Mouse (Mus musculus) forebrain, embryonic 16.5 days (tissue): ENCODE data around the gene Anp32a. TPM values are rescaled to one million over a fixed set of nuclear protein-coding genes. Genes with fewer than 3 reads are reported as not detected.

ENCODE experiments used
- ATAC-seq: fragments of 200-750 bp; cut with Nextera tagmentation; 2 replicates; pipeline ENCODE4 v1.8.0; 2017; ENCODE audit warnings: mild to moderate bottlenecking, moderate library complexity
- H3K27ac ChIP-seq: fragments of 300-500 bp; sonication (generic); 2 replicates; pipeline ENCODE4 v1.5.1; 2014; ENCODE audit warnings: low read length, control low read depth
- H3K27me3 ChIP-seq: fragments of 300-500 bp; sonication (generic); replicated peaks from 2 replicates; pipeline ENCODE4 v1.6.1; 2014; ENCODE audit warnings: low read length; ENCODE audit not compliant: control insufficient read depth, insufficient read depth
- H3K36me3 ChIP-seq: fragments of 300-500 bp; sonication (generic); 2 replicates; pipeline ENCODE4 v1.6.1; 2014; ENCODE audit not compliant: control insufficient read depth, insufficient read depth
- H3K4me1 ChIP-seq: fragments of 300-500 bp; sonication (generic); replicated peaks from 2 replicates; pipeline ENCODE4 v1.6.1; 2014; ENCODE audit warnings: low read length; ENCODE audit not compliant: control insufficient read depth, insufficient read depth
- H3K4me2 ChIP-seq: fragments of 300-500 bp; sonication (generic); 2 replicates; pipeline ENCODE4 v1.6.1; 2014; ENCODE audit warnings: mild to moderate bottlenecking, low read length, control low read depth
- H3K4me3 ChIP-seq: fragments of 300-500 bp; sonication (generic); replicated peaks from 2 replicates; pipeline ENCODE4 v1.5.1; 2014; ENCODE audit warnings: mild to moderate bottlenecking, low read length, control low read depth
- H3K9ac ChIP-seq: fragments of 300-500 bp; sonication (generic); replicated peaks from 2 replicates; pipeline ENCODE4 v1.6.1; 2014; ENCODE audit warnings: low read depth, low read length, control low read depth
- H3K9me3 ChIP-seq: fragments of 300-500 bp; sonication (generic); 2 replicates; pipeline ENCODE4 v1.6.1; 2016; ENCODE audit warnings: low read length; ENCODE audit not compliant: control insufficient read depth
- WGBS: fragments of 180-500 bp; shearing (Covaris S2); extraction: QIAGEN DNeasy Blood & Tissue Kit; methylation state at CpG from one replicate; pipeline ENCODE4 v1.1.7; 2014; 5-methylcytosine and 5-hydroxymethylcytosine counted together
- polyA plus RNA-seq: library from polyadenylated mRNA; unstranded; fragments of >200 nt; fragmentation: Nextera tagmentation; extraction: Ambion mirVana; gene quantifications from 2 replicates; pipeline ENCODE4 v1.2.1, GENCODE M21; 2015

Gene Anp32a
- polyA plus RNA-seq, 1 experiment from 2014 or later: 166 TPM

DNA sequence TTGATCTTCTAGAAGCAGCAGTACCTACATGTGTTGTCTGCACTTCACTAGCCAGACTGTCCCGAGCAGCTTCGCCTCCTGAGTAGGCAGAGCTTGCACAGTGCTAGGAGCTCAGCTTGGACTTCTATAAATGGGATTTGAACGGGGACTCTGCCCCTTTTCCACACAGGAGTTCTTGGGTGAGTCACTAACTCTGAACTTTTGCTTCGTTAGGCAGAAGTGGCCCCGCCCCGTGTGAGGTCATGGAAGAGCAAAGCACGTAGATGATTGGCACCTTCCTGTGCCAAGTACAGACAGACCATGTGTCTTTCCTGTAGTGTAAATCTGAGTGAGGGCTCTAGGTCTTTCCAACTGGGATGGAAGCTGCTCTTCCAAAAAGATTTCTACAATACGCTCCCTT, 85.9 kb downstream of the Anp32a start:
- H3K4me1 ChIP-seq: no peaks in the 10 kb centered on the region
- H3K36me3 ChIP-seq: peaks cover 36% of the 10 kb centered on the region
- H3K9ac ChIP-seq: no peak overlapping the region
- H3K4me2 ChIP-seq: no peak overlapping the region
- no peaks in the 10 kb centered on the region for H3K9me3 ChIP-seq
- no peaks in the 10 kb centered on the region for H3K27me3 ChIP-seq
- H3K4me3 ChIP-seq: no peak overlapping the region
- no peak for ATAC-seq
- H3K27ac ChIP-seq: no peak overlapping the region
- WGBS: 81% methylated on average over 8 of the region's 8 CpGs

Other genes starting within 250 kb of the Anp32a start
- 22.7 and 22.9 TPM in 2 replicates for gene Glce, start 218.6 kb upstream of the Anp32a start, polyA plus RNA-seq
- gene Spesp1, start 59.1 kb upstream of the Anp32a start, polyA plus RNA-seq: not detected in 2 replicates
- gene Coro2b, start 195.8 kb downstream of the Anp32a start, polyA plus RNA-seq: 41.7 and 44.9 TPM in 2 replicates